Mouse (Mus musculus): Measurements from ENCODE around the gene Efna5. TPM values are rescaled to one million over a fixed set of nuclear protein-coding genes. Genes with fewer than 3 reads are reported as not detected.

Efna5 gene
- polyA plus RNA-seq, 1 experiment from 2014 or later: 20.2 TPM

DNA sequence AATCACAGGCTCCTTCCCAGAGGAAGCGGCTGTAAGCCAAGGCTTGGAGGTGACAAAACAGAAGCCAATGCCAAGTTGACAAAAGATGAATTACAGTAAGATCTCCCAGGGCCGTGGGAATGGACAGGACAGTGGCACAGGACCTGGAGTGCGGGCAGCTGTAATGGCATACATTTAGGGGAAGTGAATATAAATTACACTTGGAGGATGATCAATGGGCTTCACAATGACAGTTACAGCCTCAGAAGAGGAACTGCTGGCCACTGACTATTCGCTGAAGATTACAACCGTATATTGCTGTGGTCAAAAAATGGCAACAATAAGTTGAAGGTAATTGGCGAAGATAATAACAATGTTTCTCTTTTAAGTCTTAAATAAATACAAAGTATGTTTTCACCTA is 67.7 kb downstream of the Efna5 start:
- no peaks in the 10 kb centered on the region for H3K4me1 ChIP-seq (ENCODE audit: control insufficient read depth, insufficient read depth, low read length)
- no peaks in the 10 kb centered on the region for H3K27me3 ChIP-seq (replicated peaks; ENCODE audit: control insufficient read depth, insufficient read depth, low read length)
- no peak overlapping the region for H3K27ac ChIP-seq (ENCODE audit: low read length)
- H3K9me3 ChIP-seq (ENCODE audit: control insufficient read depth, low read length): no peaks in the 10 kb centered on the region
- 85% methylated on average over 6 of the region's 6 CpGs for WGBS
- no peak overlapping the region for H3K9ac ChIP-seq (ENCODE audit: low read depth, low read length)
- no peak overlapping the region for H3K4me2 ChIP-seq (ENCODE audit: low read depth, low read length)
- H3K4me3 ChIP-seq (ENCODE audit: low read length): no peak overlapping the region
- no peak for ATAC-seq
- H3K36me3 ChIP-seq (ENCODE audit: control insufficient read depth, insufficient read depth, low read length): no peaks in the 10 kb centered on the region

DNA sequence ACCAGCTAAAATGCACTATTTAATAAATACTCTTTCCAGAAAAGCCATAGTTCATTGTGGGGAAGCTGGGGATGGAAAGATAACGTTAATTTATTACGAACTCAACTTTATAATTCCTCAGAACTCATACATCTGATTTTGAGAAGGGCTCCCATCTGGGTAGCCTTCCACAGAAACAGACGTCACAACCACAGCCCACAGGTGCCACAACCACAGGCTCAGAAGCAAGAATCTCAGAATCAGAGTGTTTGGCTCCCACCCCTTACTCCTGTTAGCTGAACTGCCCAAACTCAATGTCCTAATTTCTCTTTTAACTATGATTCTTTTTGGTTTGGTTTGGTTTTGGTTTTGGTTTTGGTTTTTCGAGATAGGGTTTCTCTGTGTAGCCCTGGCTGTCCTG is 73.2 kb downstream of the Efna5 start:
- Histone ChIP-seq H3K27me3 (replicated peaks; ENCODE audit: control insufficient read depth, insufficient read depth, low read length) (no peaks in the 10 kb centered on the region), H3K4me2 (ENCODE audit: low read depth, low read length) (no peak overlapping the region), H3K9me3 (ENCODE audit: control insufficient read depth, low read length) (no peaks in the 10 kb centered on the region), H3K36me3 (ENCODE audit: control insufficient read depth, insufficient read depth, low read length) (no peaks in the 10 kb centered on the region), H3K27ac (ENCODE audit: low read length) (no peak overlapping the region), H3K4me3 (ENCODE audit: low read length) (no peak overlapping the region), H3K4me1 (ENCODE audit: control insufficient read depth, insufficient read depth, low read length) (no peaks in the 10 kb centered on the region), H3K9ac (ENCODE audit: low read depth, low read length) (no peak overlapping the region)
- 86% methylated on average over 4 of the region's 4 CpGs for WGBS
- no peak for ATAC-seq

DNA sequence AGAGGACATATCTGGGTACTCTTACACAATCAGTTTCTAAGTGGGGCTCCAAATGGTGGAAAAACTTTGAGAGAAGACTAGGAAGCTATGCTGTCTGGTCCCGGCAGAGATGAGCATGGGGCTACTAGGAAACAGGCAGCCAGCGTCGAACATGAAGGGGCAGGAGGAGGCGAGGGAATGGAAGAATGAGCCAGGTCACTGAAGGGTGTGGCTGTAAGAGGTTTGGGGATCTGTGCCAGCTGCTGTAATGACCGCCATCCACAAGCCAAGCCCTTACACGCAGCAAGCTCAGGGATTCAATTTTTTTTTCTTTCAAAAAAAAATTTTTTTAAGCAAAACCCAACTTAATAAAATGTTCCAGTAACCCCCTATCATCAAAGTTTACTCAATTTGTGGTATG is 74.5 kb downstream of the Efna5 start:
- 87% methylated on average over 6 of the region's 6 CpGs for WGBS
- no peak for ATAC-seq

DNA sequence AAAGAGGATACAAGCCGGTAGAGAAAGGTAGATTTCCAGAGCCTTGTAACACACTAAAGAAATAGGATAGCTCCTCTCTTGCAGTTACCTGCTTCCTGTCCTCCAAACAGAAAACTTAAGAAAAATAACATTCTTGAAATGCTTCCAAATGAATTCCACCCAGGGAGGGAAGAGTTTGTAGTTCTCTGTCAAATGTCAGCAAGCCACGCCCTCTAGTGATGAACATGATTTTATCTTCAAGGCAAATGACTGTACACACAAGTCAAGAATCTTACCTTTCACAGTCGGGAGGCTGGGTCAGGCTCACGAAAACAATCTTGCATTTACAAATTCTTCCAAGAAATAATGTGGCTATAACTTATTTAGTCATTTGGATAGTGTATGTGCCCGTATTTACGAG is 78.4 kb downstream of the Efna5 start:
- no peak for ATAC-seq
- Histone ChIP-seq H3K27ac (ENCODE audit: low read length) (no peak overlapping the region), H3K4me1 (ENCODE audit: control insufficient read depth, insufficient read depth, low read length) (no peaks in the 10 kb centered on the region), H3K4me2 (ENCODE audit: low read depth, low read length) (no peak overlapping the region), H3K9ac (ENCODE audit: low read depth, low read length) (no peak overlapping the region), H3K9me3 (ENCODE audit: control insufficient read depth, low read length) (no peaks in the 10 kb centered on the region), H3K4me3 (ENCODE audit: low read length) (no peak overlapping the region), H3K27me3 (replicated peaks; ENCODE audit: control insufficient read depth, insufficient read depth, low read length) (no peaks in the 10 kb centered on the region), H3K36me3 (ENCODE audit: control insufficient read depth, insufficient read depth, low read length) (no peaks in the 10 kb centered on the region)
- 75% methylated on average over 6 of the region's 6 CpGs for WGBS

More for the DNA sequence above, 74.5 kb downstream of the Efna5 start:
- no peak overlapping the region for H3K27ac ChIP-seq (ENCODE audit: low read length)
- no peaks in the 10 kb centered on the region for H3K27me3 ChIP-seq (replicated peaks; ENCODE audit: control insufficient read depth, insufficient read depth, low read length)
- no peak overlapping the region for H3K4me2 ChIP-seq (ENCODE audit: low read depth, low read length)
- no peak overlapping the region for H3K4me3 ChIP-seq (ENCODE audit: low read length)
- H3K9ac ChIP-seq (ENCODE audit: low read depth, low read length): no peak overlapping the region
- no peaks in the 10 kb centered on the region for H3K36me3 ChIP-seq (ENCODE audit: control insufficient read depth, insufficient read depth, low read length)
- no peaks in the 10 kb centered on the region for H3K4me1 ChIP-seq (ENCODE audit: control insufficient read depth, insufficient read depth, low read length)
- H3K9me3 ChIP-seq (ENCODE audit: control insufficient read depth, low read length): no peaks in the 10 kb centered on the region

DNA sequence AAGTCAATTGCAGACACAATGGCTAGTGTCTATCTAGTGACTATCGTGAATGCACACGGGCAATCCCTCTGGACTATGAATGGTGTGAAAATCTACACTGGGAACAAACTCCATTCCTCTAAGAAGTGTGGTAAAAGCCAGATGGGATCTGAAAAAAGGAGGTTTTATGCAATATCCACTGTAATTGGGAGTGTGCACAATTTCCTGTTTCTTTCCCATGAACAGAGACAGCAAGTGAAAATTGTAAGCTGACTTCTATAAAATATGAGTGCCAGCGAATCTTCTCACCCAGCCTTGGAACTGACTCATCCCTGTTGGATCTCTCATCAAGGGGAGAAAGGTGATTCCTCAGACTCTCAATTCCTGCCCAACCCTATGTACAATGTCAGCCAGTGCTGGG is 83.8 kb downstream of the Efna5 start:
- 94% methylated on average over 3 of the region's 3 CpGs for WGBS
- no peak for ATAC-seq
- Histone ChIP-seq H3K4me3 (ENCODE audit: low read length) (no peak overlapping the region), H3K4me1 (ENCODE audit: control insufficient read depth, insufficient read depth, low read length) (no peaks in the 10 kb centered on the region), H3K27ac (ENCODE audit: low read length) (no peak overlapping the region), H3K4me2 (ENCODE audit: low read depth, low read length) (no peak overlapping the region), H3K9me3 (ENCODE audit: control insufficient read depth, low read length) (no peaks in the 10 kb centered on the region), H3K36me3 (ENCODE audit: control insufficient read depth, insufficient read depth, low read length) (no peaks in the 10 kb centered on the region), H3K9ac (ENCODE audit: low read depth, low read length) (no peak overlapping the region), H3K27me3 (replicated peaks; ENCODE audit: control insufficient read depth, insufficient read depth, low read length) (no peaks in the 10 kb centered on the region)

DNA sequence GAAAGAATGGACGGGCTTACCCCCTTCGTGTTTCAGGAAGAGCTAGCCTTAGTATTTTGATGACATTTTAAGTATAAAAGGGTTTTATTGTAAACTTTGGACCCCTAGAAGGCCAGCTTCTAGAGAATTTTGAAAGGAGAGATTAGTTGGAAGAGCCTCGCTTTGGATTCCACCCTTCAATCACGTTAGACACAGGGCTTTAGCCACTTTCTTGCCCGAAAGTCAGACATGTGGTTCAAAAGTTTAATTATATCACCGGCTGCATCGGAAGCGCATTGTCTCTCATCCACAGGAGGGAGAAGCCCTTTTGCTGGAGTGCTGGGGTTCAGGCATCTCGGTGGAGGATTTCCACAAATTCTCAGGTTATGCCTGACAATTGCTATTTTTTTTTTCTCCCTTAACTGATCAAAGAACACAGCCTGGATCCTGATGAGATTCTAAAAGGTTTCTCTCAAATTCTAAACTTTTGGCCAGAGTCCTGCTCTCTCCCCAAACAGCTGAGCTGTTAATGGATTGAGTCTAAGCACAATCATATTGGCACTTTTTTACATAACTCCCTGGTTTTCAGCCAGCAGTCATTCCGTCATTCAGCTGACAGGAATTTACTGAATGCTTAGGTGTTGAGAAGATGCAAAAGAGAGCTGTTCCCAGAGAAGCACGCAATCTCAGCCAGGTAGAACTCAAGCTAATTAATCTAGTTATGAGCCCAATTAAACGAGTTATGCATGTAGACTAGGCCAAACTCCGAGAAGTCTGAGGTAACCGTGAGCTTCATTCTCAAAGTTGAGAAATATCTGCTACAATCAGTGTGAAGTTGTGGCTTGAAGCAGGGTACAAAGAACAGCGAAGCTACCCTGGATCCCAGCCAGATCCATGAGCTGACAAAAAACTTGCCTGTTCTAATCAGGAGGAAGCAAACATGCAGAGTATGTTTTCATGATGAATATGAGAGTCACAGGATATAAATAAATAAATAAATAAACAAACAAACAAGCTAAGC is 91.5 kb downstream of the Efna5 start:
- Histone ChIP-seq H3K27ac (ENCODE audit: low read length) (no peak overlapping the region), H3K4me2 (ENCODE audit: low read depth, low read length) (no peak overlapping the region), H3K4me3 (ENCODE audit: low read length) (no peak overlapping the region), H3K36me3 (ENCODE audit: control insufficient read depth, insufficient read depth, low read length) (no peaks in the 10 kb centered on the region), H3K27me3 (replicated peaks; ENCODE audit: control insufficient read depth, insufficient read depth, low read length) (no peaks in the 10 kb centered on the region), H3K4me1 (ENCODE audit: control insufficient read depth, insufficient read depth, low read length) (peaks cover 3% of the 10 kb centered on the region; the same call in 1 of the 2 replicates), H3K9me3 (ENCODE audit: control insufficient read depth, low read length) (no peaks in the 10 kb centered on the region), H3K9ac (ENCODE audit: low read depth, low read length) (no peak overlapping the region)
- WGBS: 53% methylated on average over 15 of the region's 15 CpGs
- no peak for ATAC-seq

DNA sequence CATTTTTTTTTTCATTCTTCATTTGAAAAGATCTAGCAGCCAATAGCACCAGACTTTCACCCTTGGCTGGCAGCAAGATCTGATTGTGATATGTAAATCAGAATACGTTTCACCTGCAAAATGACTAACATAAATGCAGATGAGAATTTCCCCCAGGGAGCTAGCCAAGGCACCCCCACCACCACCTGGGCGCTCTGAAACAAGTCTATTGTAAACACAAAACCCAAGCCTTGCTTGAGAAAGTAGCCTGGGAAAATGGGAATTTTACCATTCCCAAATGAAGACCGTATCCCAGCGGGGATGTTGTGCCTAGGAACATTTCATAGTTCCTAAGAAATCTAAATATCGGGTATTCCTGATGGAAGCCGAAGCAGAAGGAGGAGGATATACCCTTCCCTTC is 92.3 kb downstream of the Efna5 start:
- Histone ChIP-seq H3K4me1 (ENCODE audit: control insufficient read depth, insufficient read depth, low read length) (peaks cover 8% of the 10 kb centered on the region), H3K27me3 (replicated peaks; ENCODE audit: control insufficient read depth, insufficient read depth, low read length) (no peaks in the 10 kb centered on the region), H3K9me3 (ENCODE audit: control insufficient read depth, low read length) (no peaks in the 10 kb centered on the region), H3K27ac (ENCODE audit: low read length) (no peak overlapping the region), H3K4me2 (ENCODE audit: low read depth, low read length) (no peak overlapping the region), H3K4me3 (ENCODE audit: low read length) (no peak overlapping the region), H3K9ac (ENCODE audit: low read depth, low read length) (no peak overlapping the region), H3K36me3 (ENCODE audit: control insufficient read depth, insufficient read depth, low read length) (no peaks in the 10 kb centered on the region)
- ATAC-seq: no peak
- 62% methylated on average over 6 of the region's 6 CpGs for WGBS

DNA sequence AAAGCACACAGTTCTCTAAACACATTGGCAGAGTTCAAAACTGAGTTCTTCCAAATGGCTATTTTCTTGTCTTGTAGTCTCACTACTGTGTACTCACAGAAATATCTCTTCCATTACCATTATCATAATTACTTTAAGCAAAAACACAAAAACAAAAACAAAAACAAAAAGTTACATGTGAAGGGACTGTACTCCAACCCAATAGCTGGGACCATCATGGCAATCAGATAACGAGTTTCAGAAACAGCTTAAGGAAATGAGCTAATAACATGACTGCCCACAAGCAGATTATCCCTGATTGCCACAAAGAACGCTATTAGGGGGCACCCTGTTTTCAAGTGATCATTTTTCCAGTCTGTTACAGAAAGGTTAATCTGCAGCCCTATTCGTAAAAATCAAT is 93.3 kb downstream of the Efna5 start:
- Histone ChIP-seq H3K27ac (ENCODE audit: low read length) (no peak overlapping the region), H3K4me2 (ENCODE audit: low read depth, low read length) (no peak overlapping the region), H3K4me1 (ENCODE audit: control insufficient read depth, insufficient read depth, low read length) (peaks cover 16% of the 10 kb centered on the region), H3K36me3 (ENCODE audit: control insufficient read depth, insufficient read depth, low read length) (no peaks in the 10 kb centered on the region), H3K9ac (ENCODE audit: low read depth, low read length) (no peak overlapping the region), H3K27me3 (replicated peaks; ENCODE audit: control insufficient read depth, insufficient read depth, low read length) (no peaks in the 10 kb centered on the region), H3K4me3 (ENCODE audit: low read length) (no peak overlapping the region), H3K9me3 (ENCODE audit: control insufficient read depth, low read length) (no peaks in the 10 kb centered on the region)
- no peak for ATAC-seq
- 57% methylated on average over 3 of the region's 3 CpGs for WGBS

DNA sequence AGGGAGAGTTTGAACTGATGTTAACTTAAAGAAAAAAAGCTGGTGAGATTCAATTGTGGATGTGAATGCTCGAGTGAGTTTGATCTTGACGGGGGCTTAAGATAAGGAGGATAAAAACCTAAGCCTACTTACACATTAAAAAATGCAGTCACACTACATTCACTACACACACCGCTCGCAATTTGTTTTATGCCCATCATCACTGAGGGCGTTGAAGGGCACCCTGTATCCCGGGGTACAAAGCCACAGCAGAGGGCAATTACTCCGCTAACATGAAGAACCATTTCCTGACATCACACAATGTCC is 94.6 kb downstream of the Efna5 start:
- H3K27ac ChIP-seq (ENCODE audit: low read length): no peak overlapping the region
- H3K9me3 ChIP-seq (ENCODE audit: control insufficient read depth, low read length): no peaks in the 10 kb centered on the region
- no peak overlapping the region for H3K4me3 ChIP-seq (ENCODE audit: low read length)
- peaks cover 18% of the 10 kb centered on the region for H3K4me1 ChIP-seq (ENCODE audit: control insufficient read depth, insufficient read depth, low read length)
- no peaks in the 10 kb centered on the region for H3K27me3 ChIP-seq (replicated peaks; ENCODE audit: control insufficient read depth, insufficient read depth, low read length)
- no peaks in the 10 kb centered on the region for H3K36me3 ChIP-seq (ENCODE audit: control insufficient read depth, insufficient read depth, low read length)
- no peak overlapping the region for H3K9ac ChIP-seq (ENCODE audit: low read depth, low read length)
- H3K4me2 ChIP-seq (ENCODE audit: low read depth, low read length): no peak overlapping the region
- ATAC-seq: no peak
- 71% methylated on average over 7 of the region's 7 CpGs for WGBS
